Mouse (Mus musculus) brown adipose tissue, adult 24 weeks (tissue): Measurements from ENCODE around the gene Vstm5. TPM values are rescaled to one million over a fixed set of nuclear protein-coding genes. Genes with fewer than 3 reads are reported as not detected.

ENCODE experiments used
- H3K27ac ChIP-seq: fragments of 200-500 bp; replicated peaks from 2 replicates; pipeline ENCODE4 v1.5.1; 2012; ENCODE audit warnings: low read depth, mild to moderate bottlenecking, low read length
- H3K4me1 ChIP-seq: fragments of 200-500 bp; 2 replicates; pipeline ENCODE4 v1.6.1; 2012; ENCODE audit warnings: low read length, mixed read lengths; ENCODE audit not compliant: control insufficient read depth, insufficient read depth, insufficient read length
- H3K4me3 ChIP-seq: fragments of 200-500 bp; 2 replicates; pipeline ENCODE4 v1.5.1; 2012; ENCODE audit warnings: low read depth, mild to moderate bottlenecking, low read length, moderate library complexity; ENCODE audit not compliant: insufficient read depth
- polyA plus RNA-seq: library from polyadenylated mRNA; stranded (reverse); fragments of >200 nt; gene quantifications from 2 replicates; pipeline ENCODE4 v1.2.4, GENCODE M21; 2012; ENCODE audit not compliant: missing spikeins, insufficient read depth, insufficient read length

Vstm5 gene
- polyA plus RNA-seq, 1 experiment = not detected

DNA sequence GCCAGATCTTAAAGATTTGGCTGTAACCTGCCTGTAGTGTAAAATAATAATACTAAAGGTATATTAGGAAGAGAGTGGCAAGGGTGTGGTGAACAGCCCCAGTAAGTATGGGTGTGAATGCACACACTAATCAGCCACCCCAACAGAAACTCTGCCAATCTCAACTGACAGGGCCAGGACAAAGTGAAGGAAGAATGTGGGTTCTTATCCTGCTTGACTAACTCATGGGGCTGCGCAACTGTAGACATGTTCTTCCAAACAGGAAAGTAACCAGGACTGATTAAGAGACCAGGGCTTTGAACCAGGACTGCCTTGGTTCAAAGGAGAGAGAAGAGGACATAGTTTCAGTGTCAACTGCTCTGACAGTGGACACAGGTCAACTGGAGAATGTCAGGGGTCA is 3.3 kb downstream of the Vstm5 start:
- Histone ChIP-seq H3K4me1 (no peaks in the 10 kb centered on the region), H3K4me3 (no peak overlapping the region)

DNA sequence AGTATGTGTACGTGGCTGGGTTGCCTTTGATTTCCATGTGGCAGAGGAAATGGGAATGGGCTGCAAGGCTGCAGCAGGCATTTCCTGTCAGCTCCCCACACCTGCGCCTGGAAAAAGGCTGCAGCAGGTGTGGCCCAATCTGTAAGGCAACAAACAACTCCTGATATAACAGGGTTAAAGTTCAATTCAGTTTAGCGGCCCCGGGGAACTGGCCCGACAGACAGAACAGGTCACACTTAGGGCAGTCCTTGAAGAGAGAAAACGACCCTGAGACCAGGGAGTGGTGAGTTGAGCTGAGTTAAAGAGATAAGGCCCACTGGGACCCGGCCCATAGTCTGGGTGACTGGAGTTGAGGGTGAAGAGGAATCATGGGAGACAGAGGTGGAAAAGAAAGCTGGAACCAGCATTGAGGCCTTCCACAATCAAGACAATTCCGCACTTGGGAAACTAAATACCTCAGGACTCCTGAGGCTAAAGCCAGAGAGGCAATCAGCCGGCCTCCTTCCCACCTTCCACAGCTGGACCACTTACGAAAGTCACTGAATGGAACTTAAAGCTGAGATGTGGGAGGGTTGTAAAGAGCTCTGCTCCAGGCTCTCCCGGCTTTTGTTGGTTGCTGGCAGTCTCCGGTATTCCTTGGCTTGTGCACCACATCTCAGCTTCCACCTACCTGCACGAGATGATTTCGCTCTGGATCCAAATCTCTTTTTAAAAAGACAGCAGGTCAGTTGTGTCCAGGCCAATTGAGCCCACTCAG is 6.7 kb downstream of the Vstm5 start:
- no peak overlapping the region for H3K4me3 ChIP-seq
- no peak overlapping the region for H3K27ac ChIP-seq
- H3K4me1 ChIP-seq = no peaks in the 10 kb centered on the region

More for the DNA sequence above, 3.3 kb downstream of the Vstm5 start:
- H3K27ac ChIP-seq = no peak overlapping the region

DNA sequence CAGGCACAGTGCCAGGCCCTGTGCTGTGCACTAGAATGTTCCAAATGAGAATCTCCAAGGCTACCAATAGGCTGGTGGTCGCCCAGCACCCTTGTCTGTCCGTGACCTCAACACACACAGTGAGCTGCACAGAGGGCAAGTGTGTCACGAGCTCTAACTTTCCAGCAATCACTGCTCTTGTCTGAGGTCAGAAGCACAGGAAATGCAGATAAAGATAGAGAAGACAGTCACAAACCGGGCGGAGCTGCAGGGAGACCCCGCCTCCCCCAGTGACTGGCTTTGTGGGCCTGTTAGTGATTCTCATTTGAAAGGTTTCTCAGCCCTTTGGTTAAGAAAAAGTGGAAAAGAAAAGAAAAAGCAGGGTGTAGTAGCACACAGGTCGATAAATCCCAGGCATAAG is 11.5 kb downstream of the Vstm5 start:
- no peak overlapping the region for H3K4me3 ChIP-seq
- no peaks in the 10 kb centered on the region for H3K4me1 ChIP-seq
- no peak overlapping the region for H3K27ac ChIP-seq

GRCm38 (mm10) chr9:15252196-15252595 is 13.4 kb downstream of the Vstm5 start:
- Histone ChIP-seq H3K4me1 (no peaks in the 10 kb centered on the region), H3K4me3 (no peak overlapping the region), H3K27ac (no peak overlapping the region)

GRCm38 (mm10) chr9:15254501-15254900 is 15.7 kb downstream of the Vstm5 start:
- no peaks in the 10 kb centered on the region for H3K4me1 ChIP-seq
- no peak overlapping the region for H3K4me3 ChIP-seq
- no peak overlapping the region for H3K27ac ChIP-seq

- H3K4me1 ChIP-seq = no peaks in the 10 kb centered on the region
- H3K27ac ChIP-seq = no peak overlapping the region
- no peak overlapping the region for H3K4me3 ChIP-seq
Measured at GRCm38 (mm10) chr9:15256214-15256613, 17.4 kb downstream of the Vstm5 start.

DNA sequence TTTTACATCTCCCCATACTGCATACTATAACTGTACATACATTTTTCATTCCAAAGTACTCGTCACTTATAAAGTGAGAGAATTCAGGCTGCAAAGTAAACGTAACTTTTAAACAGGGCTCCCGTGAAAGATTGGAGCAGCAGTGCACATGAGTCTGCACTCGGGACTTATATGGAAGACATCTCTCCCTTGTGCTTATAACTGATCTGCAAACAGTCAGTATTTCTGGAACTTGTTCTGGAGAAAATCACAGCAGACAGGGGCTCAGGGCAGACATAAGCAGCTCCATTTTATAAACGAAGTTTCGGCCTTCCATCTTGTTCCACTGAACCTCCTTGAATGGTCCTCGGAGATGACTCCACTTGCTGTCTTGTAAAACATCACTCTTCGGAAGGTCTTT is 23.1 kb downstream of the Vstm5 start:
- no peak overlapping the region for H3K4me3 ChIP-seq
- H3K27ac ChIP-seq = no peak overlapping the region
- H3K4me1 ChIP-seq = no peaks in the 10 kb centered on the region

DNA sequence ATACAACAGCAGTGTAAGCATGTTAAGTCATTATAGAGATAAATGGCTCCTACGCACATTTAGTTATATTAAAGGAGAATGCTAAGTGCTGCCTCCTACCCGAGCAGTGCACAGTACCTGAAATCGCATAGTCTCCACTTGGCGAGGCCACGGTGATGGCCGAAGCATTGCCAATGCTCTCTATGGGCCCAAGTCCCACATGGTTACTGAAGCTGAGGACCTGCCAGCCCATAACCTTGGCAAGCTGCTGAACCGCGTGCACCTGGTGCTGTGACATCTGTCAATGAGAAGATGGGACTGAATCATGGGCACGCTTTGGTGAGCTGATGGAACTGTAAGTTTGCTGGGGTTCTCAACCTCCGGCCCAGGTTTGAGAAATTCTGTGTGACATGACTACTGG is 24.6 kb downstream of the Vstm5 start:
- H3K4me3 ChIP-seq = no peak overlapping the region
- H3K4me1 ChIP-seq = no peaks in the 10 kb centered on the region
- H3K27ac ChIP-seq = no peak overlapping the region

- Histone ChIP-seq H3K27ac (no peak overlapping the region), H3K4me1 (no peaks in the 10 kb centered on the region), H3K4me3 (no peak overlapping the region)
Measured at GRCm38 (mm10) chr9:15273981-15274380, 35.1 kb downstream of the Vstm5 start.

DNA sequence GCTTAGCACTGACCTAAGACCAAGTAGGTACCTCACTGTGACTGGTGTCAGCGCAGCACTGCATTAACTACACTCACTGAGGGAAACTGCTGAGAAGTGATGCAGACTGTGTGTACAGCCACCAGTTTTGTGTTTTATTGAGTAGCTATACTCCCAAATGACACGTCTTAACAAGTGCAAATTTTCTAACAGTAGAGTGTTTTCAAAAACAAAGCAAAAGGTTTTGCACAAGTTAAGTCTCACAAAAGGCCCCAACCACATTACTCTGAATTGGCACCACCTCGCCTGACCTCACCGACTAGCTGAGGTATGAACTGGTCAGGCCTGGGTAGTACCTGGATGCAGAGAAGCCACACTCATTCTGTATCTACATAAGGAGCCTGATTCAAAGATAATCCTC is 38.0 kb downstream of the Vstm5 start:
- no peak overlapping the region for H3K27ac ChIP-seq
- no peak overlapping the region for H3K4me3 ChIP-seq
- peaks cover 2% of the 10 kb centered on the region; the same call in 1 of the 2 replicates for H3K4me1 ChIP-seq

- H3K27ac ChIP-seq = no peak overlapping the region
- peaks cover 2% of the 10 kb centered on the region; the same call in 1 of the 2 replicates for H3K4me1 ChIP-seq
- no peak overlapping the region for H3K4me3 ChIP-seq
Measured at GRCm38 (mm10) chr9:15278343-15278742, 39.5 kb downstream of the Vstm5 start.

- peaks cover 2% of the 10 kb centered on the region; the same call in 1 of the 2 replicates for H3K4me1 ChIP-seq
- peak overlapping the region; percentile 72 for H3K27ac ChIP-seq
- H3K4me3 ChIP-seq = peak overlapping the region; percentile 89
Measured at GRCm38 (mm10) chr9:15279139-15279648, 40.3 kb downstream of the Vstm5 start.

- H3K4me3 ChIP-seq = peak within 1 kb of the TSS; percentile 89
- peak within 1 kb of the TSS; percentile 72 for H3K27ac ChIP-seq
- H3K4me1 ChIP-seq = peaks cover 2% of the 10 kb centered on the region; the same call in 1 of the 2 replicates
Measured at GRCm38 (mm10) chr9:15279649-15280490, 41.0 kb downstream of the Vstm5 start, which contains the start of gene Med17. Gene Med17, minus strand, starts transcription at chr9:15279931.

- H3K27ac ChIP-seq = peak overlapping the region; percentile 64
- H3K4me3 ChIP-seq = peak overlapping the region; percentile 61
- peaks cover 2% of the 10 kb centered on the region; the same call in 1 of the 2 replicates for H3K4me1 ChIP-seq
Measured at GRCm38 (mm10) chr9:15280491-15280879, 41.6 kb downstream of the Vstm5 start.

DNA sequence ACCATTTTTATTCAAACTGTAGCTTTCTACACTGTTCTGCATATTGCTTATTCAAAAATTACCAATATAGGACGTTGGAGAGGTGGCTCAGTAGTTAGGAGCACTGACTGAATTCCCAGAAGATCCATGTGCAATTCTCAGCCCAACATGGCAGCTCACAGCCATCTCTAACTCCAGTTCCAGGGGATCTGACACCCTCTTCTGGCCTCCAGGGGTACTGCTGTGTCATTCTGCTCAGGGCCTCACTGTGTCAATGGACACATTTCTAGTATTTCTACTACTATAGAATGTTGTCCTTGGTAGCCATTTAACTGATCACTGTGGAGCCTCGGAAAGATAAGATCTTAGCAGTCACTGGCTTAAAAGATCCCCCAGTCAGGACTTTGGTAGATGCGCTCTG is 46.6 kb downstream of the Vstm5 start:
- H3K4me1 ChIP-seq = peaks cover 1% of the 10 kb centered on the region; the same call in 1 of the 2 replicates

More for the DNA sequence above, 46.6 kb downstream of the Vstm5 start:
- H3K27ac ChIP-seq = no peak overlapping the region
- H3K4me3 ChIP-seq = no peak overlapping the region
